Mouse (Mus musculus) monocyte, adult 2 months (primary cell): ENCODE data around the gene Tmem100.

ENCODE experiments used
- DNase-seq, 2 experiments: peaks; one replicate each; pipeline ENCODE4 v3.0.0; 2022; ENCODE audit warnings: low spot score in 2 of 2, low read depth in 1 of 2

Tmem100 gene

DNA sequence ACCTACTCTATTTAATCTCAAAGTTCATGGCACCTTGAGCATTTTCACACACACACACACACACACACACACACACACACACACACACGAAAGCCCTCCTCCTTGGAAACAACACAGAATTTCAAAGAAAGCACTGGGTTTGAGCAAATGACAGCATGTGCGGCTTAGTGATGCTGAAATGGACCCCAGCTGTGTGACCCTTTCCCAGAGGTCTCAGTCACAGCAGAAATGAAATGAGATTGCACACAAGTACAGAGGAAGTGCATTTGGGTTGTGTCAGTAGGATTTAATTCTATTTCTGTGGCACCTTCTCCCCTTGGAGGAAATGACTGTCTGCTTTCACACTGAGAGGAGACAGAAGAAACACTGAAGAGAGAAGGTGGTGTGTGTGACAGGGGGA is 26.9 kb downstream of the Tmem100 start:
- DNase-seq: no peak

DNA sequence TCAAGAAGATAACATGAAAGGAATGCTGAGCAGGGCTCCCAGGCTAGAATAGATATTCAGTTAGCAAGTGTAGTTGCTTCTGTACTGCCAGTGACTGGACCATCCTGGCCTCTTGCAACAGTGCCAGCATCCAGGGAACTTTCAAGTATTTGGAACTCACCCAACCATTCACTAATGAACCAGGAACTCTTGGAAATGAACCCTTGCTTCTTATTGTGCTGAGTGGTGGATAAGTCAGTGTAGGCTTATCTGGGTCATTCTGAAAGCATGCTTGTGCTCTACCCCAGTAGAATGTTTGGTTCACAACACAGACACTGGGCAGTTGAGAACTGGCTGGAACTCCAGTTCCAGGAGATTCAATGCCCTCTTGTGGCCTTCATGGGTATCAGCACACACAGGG is 29.1 kb downstream of the Tmem100 start:
- no peak for DNase-seq

DNA sequence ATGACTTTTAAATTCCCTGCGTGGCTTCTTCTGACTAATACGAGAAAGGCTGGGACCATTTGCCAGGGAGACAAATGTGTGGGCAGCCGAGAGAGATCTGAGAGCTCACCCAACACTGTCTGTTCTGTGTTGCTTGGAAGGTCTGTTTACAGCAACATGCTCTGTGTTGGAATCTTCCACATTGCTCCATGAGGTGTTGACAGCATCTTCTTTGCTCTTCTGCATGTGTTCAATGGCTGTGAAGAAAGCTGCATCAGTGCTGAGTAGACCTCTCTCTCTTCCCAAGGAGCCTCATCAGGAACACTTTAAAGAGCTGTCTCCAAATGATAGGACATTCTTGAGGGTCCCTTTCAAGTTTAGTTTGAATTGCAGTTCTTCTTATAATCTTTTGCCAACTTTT is 32.5 kb downstream of the Tmem100 start:
- DNase-seq: no peak

DNA sequence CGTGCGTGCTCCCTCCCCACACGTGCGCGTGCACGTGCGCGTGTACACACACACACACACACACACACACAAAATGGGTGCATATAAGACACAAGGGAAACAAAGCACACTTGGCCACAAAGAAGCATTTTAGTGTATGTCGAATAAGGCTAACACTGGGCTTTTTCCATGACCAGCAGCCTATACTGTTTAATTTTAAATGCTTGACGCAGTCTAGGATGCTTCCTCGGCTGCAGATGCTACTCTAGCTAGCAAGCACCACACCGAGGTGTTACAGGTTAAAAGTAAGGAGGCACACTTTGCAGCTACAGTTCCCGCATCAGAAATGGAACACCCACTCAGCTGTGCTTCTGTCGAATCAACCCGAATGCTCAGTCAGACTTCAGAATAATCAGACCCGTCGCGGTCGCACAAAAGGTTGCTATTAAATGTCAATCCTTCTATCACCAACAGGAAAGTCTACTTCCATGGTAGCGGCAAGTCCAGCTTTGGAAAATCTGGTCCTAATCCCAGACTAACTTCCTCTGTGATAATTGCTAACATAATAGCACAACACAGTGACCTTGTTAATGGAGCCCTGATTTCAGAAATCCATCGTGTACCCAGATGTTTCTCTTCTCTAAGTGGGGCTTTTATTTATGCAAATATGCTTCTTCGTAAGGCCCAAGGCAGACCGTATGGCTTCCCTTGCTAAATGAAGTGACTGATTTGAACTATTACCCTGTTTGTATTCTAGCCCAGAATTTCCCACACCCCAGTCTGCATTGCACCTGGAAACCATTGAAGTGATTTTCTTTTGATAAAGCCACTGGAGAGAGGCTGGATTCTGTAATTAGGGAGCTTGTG is 36.5 kb downstream of the Tmem100 start:
- no peak for DNase-seq

DNA sequence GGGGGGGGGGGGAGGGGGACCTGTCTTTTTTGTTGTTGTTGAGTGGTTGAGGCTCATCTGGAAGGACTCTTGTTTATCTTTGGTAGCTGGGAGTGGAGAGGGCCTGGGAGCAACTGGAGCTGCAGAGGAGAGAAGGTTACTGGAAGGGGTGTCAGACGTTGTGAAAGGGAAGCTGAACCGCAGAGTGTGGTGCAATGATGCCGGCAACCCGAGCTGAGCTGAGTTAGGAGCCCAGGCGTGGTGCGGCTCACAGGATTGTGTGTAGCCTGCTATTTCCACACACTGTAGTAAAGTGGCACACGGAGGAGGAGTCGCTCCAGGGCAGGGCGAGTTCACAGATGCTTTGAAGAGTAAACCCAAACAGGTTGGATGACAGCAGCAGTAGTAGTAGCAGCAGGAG is 41.6 kb downstream of the Tmem100 start:
- peak; percentile 17 to 31 for DNase-seq

DNA sequence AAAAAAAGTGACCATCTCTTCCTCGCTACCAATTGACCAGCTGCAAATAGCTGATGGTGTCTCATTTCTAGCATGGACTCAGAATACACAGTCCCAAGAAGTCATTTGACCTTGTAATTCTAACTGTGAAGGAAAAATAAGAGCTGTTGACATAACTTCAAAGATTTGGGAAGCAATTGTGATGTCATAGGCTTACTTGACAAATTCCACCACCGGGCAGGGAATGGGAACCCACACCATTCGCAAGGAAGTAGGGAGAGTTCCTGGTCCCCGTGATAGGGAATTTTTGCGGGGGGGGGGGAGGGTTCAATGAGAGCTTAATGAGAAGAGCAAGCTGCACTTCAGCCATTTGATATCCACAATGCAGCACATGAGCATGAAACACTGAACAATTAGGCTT is 43.1 kb downstream of the Tmem100 start:
- DNase-seq: no peak

DNA sequence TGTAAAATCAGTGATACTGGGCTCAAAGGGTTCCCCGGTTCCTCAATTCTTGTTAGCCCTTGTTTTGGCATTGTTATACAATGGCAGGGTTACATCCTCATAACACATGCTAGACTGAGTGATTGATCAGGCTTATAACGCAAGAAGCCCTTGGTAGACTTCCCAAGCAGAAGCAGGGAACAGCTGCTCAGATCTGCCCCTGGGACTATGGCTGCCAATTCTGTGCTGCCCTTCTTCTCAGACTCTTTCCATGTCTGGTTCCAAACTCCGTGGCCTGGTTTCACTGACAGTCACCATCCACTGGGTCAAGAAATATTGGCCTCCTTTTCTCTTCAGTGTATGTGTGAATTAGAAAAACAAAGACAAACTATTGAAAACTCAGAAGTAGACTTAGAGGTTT is 46.5 kb downstream of the Tmem100 start:
- DNase-seq: no peak

DNA sequence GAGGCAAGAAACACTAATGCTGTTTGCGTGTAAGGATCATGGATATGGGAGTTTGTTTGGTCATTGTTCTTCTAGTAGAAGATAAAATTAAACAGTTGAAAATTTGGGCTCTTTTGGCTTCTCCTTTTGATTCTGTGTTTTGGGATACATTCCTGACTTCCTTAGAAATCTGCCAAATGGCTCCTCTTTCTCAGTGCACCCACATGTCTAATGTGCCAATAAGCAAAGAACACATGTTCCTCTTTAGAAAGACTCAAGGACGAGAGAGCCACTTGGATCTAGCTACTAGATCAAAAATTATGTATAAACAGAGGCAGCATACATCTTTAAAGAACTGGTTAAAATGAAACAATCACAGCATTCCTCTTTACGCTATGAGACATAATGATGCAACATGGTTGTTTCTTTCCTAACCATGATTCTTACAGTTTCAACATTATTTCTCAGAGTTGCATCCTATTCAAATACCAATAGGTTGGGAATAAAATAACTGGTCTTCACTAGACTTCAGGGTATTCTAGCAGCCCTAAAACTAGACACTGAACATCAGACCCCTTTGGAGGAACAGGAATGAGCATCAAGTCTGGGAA is 50.6 kb downstream of the Tmem100 start:
- no peak for DNase-seq

DNA sequence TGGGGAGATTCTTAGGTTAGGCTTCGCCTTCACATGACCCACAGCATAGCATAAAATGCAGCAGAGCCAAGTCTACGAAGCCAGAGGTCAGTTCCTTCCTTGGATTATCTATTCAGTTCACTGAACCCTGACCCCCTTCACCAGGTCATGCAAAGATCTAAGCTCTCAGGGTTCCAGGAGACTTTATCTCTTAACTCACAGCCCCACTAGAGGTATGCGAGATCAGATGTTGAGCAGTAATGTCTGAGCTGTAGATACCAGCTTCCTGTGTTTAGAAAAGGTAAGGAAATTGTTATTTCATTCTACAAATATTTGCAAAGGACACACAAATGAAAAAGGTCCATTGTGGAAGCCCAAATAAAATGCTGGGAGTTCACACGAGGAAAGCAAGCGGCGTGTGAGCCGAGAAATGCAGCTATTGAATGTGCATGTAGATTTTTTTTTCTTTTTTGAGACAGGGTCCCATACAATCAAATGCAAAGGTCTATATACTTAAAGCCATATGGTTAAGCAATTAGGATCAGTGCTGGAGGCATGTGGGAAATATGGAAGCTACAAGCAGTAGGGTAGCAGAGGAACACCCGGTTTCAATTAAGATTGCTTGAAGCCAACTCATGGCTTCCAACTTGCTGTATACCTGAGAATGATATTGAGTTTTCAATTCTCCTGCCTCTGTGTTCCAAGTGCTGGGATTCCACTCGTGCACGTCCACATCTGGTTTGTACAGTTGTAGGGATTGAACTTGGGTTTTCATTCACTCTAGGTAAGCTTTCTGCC is 51.9 kb downstream of the Tmem100 start:
- no peak for DNase-seq

DNA sequence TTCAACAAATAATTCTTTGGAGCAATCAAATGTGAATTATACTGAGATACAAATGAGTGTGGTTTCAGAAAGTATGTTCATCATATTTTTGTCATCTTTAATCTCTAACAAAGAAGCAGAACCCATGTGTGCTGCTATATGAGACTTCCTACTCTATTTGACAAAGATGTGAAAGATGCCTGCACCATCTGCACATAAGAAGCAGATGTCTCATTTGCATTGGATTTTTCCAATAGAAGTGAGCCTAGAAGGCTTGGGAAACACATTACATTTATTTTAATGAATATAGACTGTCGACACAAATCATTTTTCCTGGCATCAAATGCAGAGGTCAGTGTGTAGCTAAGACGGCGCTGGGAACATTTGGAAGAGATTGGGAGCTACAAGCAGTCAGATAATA is 52.9 kb downstream of the Tmem100 start:
- DNase-seq: no peak

DNA sequence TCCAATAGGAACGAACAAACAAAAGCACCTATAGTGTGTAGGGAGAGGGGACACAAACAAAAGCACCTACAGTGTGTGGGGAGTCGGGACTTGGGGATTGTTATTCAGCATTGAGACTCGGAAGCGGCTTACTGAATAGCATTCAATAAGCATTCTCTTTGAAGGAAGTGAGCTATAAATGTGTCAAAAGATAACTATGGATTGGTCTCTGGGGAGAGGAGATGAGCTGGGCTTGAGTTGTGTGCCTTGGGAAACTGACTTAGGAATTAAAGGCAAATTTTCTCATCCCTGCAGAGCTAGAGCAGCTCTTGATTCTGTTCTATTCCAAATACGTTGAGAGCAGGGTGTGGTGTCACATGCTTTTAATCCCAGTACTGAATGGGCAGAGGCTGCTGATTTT is 54.0 kb downstream of the Tmem100 start:
- no peak for DNase-seq
